Mouse (Mus musculus) B cell, adult 67 days (primary cell): ENCODE results near the gene Olfr267. TPM values are rescaled to one million over a fixed set of nuclear protein-coding genes. Genes with fewer than 3 reads are reported as not detected.

Experiments used
- total RNA-seq, 2 experiments: library from RNA; stranded (reverse); gene quantifications; 4 replicates each; pipeline ENCODE4 v1.2.4; 2023

Olfr267 gene
- under 1 TPM in 1 of 2 experiments, not detected in 1; 0.41 TPM for total RNA-seq

DNA sequence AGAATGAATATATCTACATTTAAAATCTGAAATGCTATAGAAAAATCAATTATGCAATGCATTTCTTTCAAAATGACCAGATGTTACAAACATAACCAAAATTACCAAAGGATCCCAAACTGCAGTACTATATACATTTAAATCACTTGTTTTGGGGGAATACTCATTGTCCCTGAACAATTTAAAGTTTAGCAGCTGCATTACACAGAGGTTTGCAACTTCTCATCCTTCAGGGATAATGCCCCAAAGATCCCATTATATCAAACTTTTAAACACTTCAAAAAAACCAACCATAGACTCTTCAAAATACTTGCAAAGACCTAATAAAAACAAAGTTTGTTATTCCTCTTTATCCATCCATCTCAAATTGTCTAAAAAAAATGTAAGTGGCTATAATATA, at the start of gene Olfr267:
TSS of gene Olfr267 (minus strand) at position 101 of the 400 bp plus-strand sequence.

Other genes starting within 250 kb of the Olfr267 start
- gene Lpar1, start 233.8 kb downstream of the Olfr267 start, total RNA-seq, result not detected
- 100 to 1,000 TPM in 1 of 2 experiments, 10 to 100 TPM in 1; 98.4 to 127 TPM for gene Ecpas, start 125.0 kb upstream of the Olfr267 start, total RNA-seq
- not detected for gene Zkscan16, start 155.9 kb upstream of the Olfr267 start, total RNA-seq
- 1 to 10 TPM in 1 of 2 experiments, under 1 TPM in 1; 0.80 to 1.2 TPM for gene Ptgr1, start 199.4 kb upstream of the Olfr267 start, total RNA-seq
- 10 to 100 TPM; 10.1 to 12.4 TPM for gene Dnajc25, start 207.3 kb upstream of the Olfr267 start, total RNA-seq
- gene Gm20503, start 215.5 kb upstream of the Olfr267 start, total RNA-seq, result 1 to 10 TPM in 1 of 2 experiments, not detected in 1; 6.7 TPM
- gene Gng10, start 247.4 kb upstream of the Olfr267 start, total RNA-seq, result 10 to 100 TPM; 52.8 to 71.4 TPM